Mouse (Mus musculus) megakaryocyte, embryonic 14.5 days (primary cell): ENCODE data around the gene BC049352.

ENCODE experiments used
- FLI1 ChIP-seq: IDR thresholded peaks from 2 replicates; pipeline ENCODE4 v1.6.1; 2012; ENCODE audit warnings: low read length, inconsistent platforms, mixed read lengths
- GATA1 ChIP-seq: IDR thresholded peaks from 3 replicates; pipeline ENCODE4 v1.6.1; 2012; ENCODE audit warnings: mixed read lengths, low read length, inconsistent platforms, borderline replicate concordance

DNA sequence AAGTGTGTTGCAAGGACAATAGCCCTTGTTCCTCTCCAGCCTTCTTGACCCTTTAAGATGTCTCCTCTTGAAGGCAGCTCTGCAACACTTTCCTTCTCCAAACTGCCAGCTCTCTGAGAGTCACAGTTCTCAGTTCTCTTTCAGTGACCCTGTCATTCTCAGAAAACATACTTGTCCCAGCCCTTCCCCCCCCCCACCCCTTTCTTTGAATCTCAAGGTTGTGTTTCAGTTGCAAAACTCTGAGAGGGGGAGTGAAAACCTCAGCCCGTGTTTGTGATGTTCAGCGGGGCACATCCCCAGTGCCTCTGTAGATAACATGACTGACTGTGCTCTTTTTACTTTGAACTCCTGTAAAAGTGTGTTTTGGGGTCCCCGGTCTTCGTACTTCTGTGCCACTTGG is 86.3 kb downstream of the BC049352 start:
- TF ChIP-seq GATA1 (no peak), FLI1 (no peak)
